Mouse (Mus musculus): ENCODE measurements around the gene Fndc3b. TPM values are rescaled to one million over a fixed set of nuclear protein-coding genes. Genes with fewer than 3 reads are reported as not detected.

Fndc3b gene
- 9.4 and 9.7 TPM in 2 replicates for polyA plus RNA-seq (2016; fragmentation: Nextera tagmentation; extraction: Ambion mirVana)

DNA sequence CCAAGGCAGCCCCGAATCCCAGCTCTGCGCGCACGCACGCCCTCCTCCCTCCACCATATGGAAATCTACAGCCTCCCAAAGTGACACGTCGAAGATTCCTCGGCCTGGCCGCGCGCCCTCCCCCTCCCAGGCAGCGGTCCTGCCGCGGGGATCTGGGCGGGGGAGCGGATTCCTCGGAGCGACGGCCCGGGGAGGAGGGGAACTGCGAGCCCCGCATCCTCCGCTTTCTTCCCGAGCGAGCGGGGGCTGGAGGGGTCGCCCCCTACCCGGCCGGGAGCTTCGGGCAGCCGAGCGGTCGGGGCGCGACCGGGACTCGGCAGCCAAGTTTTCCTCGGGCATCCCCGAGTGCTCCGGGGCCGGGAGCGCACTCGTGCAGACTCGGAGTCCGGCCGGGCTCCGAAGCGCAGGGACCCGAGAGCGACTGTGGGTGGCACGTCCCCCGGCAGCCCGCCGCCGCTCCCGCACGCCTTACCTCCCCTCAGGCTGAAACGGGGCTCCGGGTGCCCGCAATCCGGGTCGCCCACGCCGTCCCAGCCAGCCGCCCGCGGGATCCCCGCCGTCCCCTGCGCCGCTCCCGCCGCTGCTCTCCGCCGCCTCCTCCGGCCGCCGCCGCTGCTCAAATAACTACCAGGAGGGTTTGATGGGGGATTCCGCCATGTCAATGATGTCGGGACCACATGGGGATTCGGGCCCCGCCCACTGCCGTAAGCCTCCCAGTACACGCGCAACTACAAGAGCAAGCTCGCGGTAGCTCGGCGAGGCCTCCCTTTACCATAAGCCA lies at the start of gene Fndc3b:
TSS of gene Fndc3b (minus strand) at position 660 of the 781 bp plus-strand sequence.
- H3K27me3 ChIP-seq (replicated peaks): peaks cover 44% of the 10 kb centered on the region

DNA sequence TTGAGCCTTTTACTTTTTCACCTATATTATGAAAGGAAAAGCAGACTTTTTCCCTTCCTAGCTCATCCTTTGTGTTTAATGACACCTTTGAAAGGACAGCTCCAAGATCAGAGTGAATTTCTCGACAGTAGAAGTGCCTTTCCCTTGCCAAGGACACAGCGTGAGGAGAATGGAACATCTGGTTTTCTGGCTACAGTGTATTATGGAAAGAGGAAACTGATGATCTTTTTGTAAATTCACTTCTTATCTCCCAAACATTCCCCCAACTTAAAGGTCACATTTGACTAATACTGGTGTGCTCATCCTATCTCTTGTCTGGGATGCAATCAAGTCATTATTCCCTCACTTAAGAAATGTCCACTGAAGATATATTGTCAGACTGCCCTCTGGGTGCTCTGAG lies 49.2 kb upstream of the Fndc3b start:
- no peak for ATAC-seq
- Histone ChIP-seq H3K27ac (no peak overlapping the region), H3K36me3 (no peaks in the 10 kb centered on the region), H3K9ac (no peak overlapping the region), H3K4me2 (no peak overlapping the region), H3K27me3 (replicated peaks) (no peaks in the 10 kb centered on the region), H3K4me1 (no peaks in the 10 kb centered on the region), H3K9me3 (replicated peaks) (no peaks in the 10 kb centered on the region), H3K4me3 (no peak overlapping the region)
- WGBS (ENCODE audit: insufficient replicate concordance): 49% methylated on average over 2 of the region's 2 CpGs

More for the DNA sequence above, at the start of gene Fndc3b:
- Histone ChIP-seq H3K4me3 (peak within 1 kb of the TSS; percentile 70), H3K9me3 (replicated peaks) (no peaks in the 10 kb centered on the region), H3K27ac (peak within 1 kb of the TSS; percentile 84), H3K9ac (peak within 1 kb of the TSS; percentile 72), H3K4me2 (peak within 1 kb of the TSS; percentile 85), H3K4me1 (peaks cover 32% of the 10 kb centered on the region), H3K36me3 (no peaks in the 10 kb centered on the region)
- peak; percentile 77 for ATAC-seq
- WGBS (ENCODE audit: insufficient replicate concordance): under 1% methylated on average over 82 of the region's 90 CpGs

DNA sequence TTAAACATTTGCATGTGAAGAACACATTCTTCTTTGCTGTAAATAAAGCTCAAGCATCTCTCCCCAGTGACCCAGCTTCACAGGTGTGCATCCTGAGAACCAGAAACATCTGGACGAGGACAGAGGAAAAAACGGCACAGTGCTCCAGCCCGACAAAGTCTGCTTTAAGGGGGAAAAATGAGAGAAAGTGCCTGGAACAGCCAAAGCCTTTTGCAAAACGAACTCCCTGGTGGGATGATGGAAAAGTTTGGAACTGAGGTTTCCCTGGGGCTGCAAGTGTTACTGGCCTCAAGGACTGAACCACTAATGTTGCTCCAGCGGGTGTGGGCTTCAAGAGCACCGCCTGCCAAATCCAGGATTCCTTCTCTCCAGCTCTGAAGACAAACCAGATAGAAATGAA lies 47.9 kb upstream of the Fndc3b start:
- H3K4me1 ChIP-seq: no peaks in the 10 kb centered on the region
- no peak for ATAC-seq
- H3K27me3 ChIP-seq (replicated peaks): no peaks in the 10 kb centered on the region
- no peak overlapping the region for H3K27ac ChIP-seq
- H3K36me3 ChIP-seq: no peaks in the 10 kb centered on the region
- H3K4me3 ChIP-seq: no peak overlapping the region
- H3K4me2 ChIP-seq: no peak overlapping the region
- no peak overlapping the region for H3K9ac ChIP-seq
- H3K9me3 ChIP-seq (replicated peaks): no peaks in the 10 kb centered on the region
- 58% methylated on average over 6 of the region's 6 CpGs for WGBS (ENCODE audit: insufficient replicate concordance)

GRCm38 (mm10) chr3:27751657-27752056 lies 40.5 kb upstream of the Fndc3b start:
- Histone ChIP-seq H3K4me3 (no peak overlapping the region), H3K27ac (no peak overlapping the region), H3K36me3 (no peaks in the 10 kb centered on the region), H3K9ac (no peak overlapping the region), H3K9me3 (replicated peaks) (no peaks in the 10 kb centered on the region), H3K27me3 (replicated peaks) (no peaks in the 10 kb centered on the region), H3K4me2 (no peak overlapping the region), H3K4me1 (no peaks in the 10 kb centered on the region)
- 48% methylated on average over 5 of the region's 5 CpGs for WGBS (ENCODE audit: insufficient replicate concordance)
- peak; percentile 44; the same call in 1 of the 2 replicates for ATAC-seq

DNA sequence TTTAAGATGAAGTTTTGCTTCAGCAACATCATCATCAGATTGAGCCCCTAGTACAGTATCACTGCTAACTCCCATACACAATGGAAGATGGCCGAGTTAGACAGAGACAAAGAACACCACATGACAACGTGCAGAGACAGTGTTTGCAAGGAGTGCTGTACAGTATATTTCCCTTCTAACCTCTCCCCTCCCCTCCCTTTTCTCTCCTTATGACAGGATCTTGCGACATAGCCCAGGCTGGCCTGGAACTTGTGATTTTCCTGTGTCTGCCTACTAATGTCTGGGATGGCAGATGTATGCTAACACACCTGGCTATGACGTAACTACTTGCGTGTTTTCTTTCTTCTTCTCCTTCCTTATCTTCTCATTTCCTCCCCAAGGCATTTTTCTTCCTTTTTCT lies 40.0 kb upstream of the Fndc3b start:
- no peak for ATAC-seq

GRCm38 (mm10) chr3:27745651-27746050 lies 34.5 kb upstream of the Fndc3b start:
- no peaks in the 10 kb centered on the region for H3K36me3 ChIP-seq
- no peak for ATAC-seq
- H3K9ac ChIP-seq: no peak overlapping the region
- no peak overlapping the region for H3K4me3 ChIP-seq
- no peaks in the 10 kb centered on the region for H3K27me3 ChIP-seq (replicated peaks)
- H3K27ac ChIP-seq: no peak overlapping the region
- no peaks in the 10 kb centered on the region for H3K4me1 ChIP-seq
- WGBS (ENCODE audit: insufficient replicate concordance): 77% methylated on average over 9 of the region's 9 CpGs
- H3K4me2 ChIP-seq: no peak overlapping the region
- H3K9me3 ChIP-seq (replicated peaks): no peaks in the 10 kb centered on the region

More for the DNA sequence above, 40.0 kb upstream of the Fndc3b start:
- Histone ChIP-seq H3K4me1 (no peaks in the 10 kb centered on the region), H3K9me3 (replicated peaks) (no peaks in the 10 kb centered on the region), H3K9ac (no peak overlapping the region), H3K27ac (no peak overlapping the region), H3K4me3 (no peak overlapping the region), H3K36me3 (no peaks in the 10 kb centered on the region), H3K27me3 (replicated peaks) (no peaks in the 10 kb centered on the region), H3K4me2 (no peak overlapping the region)
- 51% methylated on average over 5 of the region's 5 CpGs for WGBS (ENCODE audit: insufficient replicate concordance)

DNA sequence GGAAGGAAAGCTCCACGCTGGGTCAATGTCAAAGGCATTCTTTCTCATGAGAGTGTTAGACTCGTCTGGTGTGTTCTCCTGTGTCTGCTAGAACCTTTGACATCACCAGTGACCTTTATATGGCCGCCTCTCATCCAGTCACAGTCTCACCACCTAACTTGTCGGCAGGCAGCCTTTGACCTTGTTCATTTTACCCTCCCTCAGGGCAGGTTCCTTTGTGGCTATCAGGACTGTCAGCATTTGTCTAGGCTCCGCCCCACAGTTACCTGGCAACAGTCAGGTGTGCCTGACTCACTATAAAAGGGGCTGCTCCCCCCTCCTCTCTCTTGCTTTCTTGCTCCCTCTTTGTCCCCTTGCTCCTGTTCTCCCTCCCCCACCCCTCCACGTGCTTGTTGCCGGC lies 33.6 kb upstream of the Fndc3b start:
- Histone ChIP-seq H3K9me3 (replicated peaks) (no peaks in the 10 kb centered on the region), H3K9ac (no peak overlapping the region), H3K4me2 (no peak overlapping the region), H3K27ac (no peak overlapping the region), H3K36me3 (no peaks in the 10 kb centered on the region), H3K4me1 (no peaks in the 10 kb centered on the region), H3K4me3 (no peak overlapping the region), H3K27me3 (replicated peaks) (no peaks in the 10 kb centered on the region)
- no peak; the same call in 1 of the 2 replicates for ATAC-seq
- WGBS (ENCODE audit: insufficient replicate concordance): 44% methylated on average over 7 of the region's 7 CpGs

DNA sequence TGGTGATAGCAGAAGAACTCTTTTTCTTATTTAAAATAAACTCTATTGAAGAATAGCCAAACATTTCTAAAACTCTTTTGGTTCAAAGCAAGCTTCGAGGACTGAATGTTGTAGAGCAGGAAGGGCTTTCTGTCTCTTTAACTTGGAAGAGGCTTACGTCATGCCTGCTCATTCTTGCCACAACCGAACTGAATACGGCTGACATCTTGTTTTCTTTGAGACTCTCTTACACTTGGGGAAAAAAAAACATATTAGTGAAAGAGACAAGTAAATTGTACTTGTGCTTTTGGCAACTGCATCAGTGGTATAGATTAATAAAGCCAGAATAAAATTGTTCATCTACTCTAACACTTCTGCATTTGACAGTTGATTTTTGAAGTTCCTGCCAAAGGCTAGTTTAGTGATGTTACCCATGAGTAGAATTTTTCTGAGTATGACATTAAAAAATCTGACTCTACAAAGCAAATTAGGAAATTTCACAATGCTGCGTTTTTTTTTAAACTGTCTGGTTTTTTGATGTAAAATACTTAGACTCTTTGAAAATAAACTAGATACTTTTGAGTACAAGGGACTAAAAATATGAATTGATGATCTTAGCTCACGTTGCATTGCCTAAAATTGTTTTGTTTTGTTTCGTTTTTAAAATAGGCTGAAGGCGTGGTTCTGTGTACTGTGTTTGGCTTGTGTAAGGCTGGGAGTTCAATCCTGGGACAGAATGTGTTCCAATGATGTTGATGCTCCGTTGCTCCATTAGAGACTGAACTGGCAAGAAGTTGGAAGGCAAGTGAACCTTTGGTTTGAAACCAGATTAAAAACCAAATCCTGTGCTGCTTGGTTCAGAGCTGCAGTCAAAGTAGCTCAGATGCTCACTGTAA lies 32.4 kb upstream of the Fndc3b start:
- 68% methylated on average over 9 of the region's 9 CpGs for whole genome bisulfite sequencing (ENCODE audit: insufficient replicate concordance)
- no peak overlapping the region for H3K27ac ChIP-seq
- ATAC-seq: no peak

GRCm38 (mm10) chr3:27742124-27742523 lies 31.0 kb upstream of the Fndc3b start:
- H3K27me3 ChIP-seq (replicated peaks): no peaks in the 10 kb centered on the region
- H3K4me2 ChIP-seq: no peak overlapping the region
- H3K4me1 ChIP-seq: no peaks in the 10 kb centered on the region
- no peaks in the 10 kb centered on the region for H3K36me3 ChIP-seq
- no peak overlapping the region for H3K27ac ChIP-seq
- 23% methylated on average over 2 of the region's 2 CpGs for WGBS (ENCODE audit: insufficient replicate concordance)
- no peak overlapping the region for H3K9ac ChIP-seq
- H3K4me3 ChIP-seq: no peak overlapping the region
- no peak for ATAC-seq
- no peaks in the 10 kb centered on the region for H3K9me3 ChIP-seq (replicated peaks)

More for the DNA sequence above, 32.4 kb upstream of the Fndc3b start:
- no peaks in the 10 kb centered on the region for H3K27me3 ChIP-seq (replicated peaks)
- H3K4me2 ChIP-seq: no peak overlapping the region
- no peaks in the 10 kb centered on the region for H3K36me3 ChIP-seq
- H3K9me3 ChIP-seq (replicated peaks): no peaks in the 10 kb centered on the region
- H3K4me3 ChIP-seq: no peak overlapping the region
- H3K4me1 ChIP-seq: no peaks in the 10 kb centered on the region
- H3K9ac ChIP-seq: no peak overlapping the region

DNA sequence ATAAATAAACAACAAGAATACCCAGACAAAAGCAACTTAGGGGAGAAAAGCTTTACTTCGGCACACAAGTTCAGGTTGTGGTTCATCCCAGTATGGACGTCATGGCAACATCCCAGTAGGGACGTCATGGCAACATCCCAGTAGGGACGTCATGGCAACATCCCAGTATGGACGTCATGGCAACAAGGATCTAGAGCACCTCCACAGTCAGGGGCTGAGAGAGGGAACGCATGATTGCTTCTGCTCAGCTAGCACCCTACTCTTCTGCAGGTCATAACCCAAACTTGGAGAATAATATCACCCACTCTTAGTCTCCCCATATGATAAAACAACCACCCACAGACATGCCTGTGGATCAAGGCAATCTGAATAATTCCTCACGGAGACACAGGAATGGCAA lies 29.0 kb upstream of the Fndc3b start:
- Histone ChIP-seq H3K4me1 (no peaks in the 10 kb centered on the region), H3K4me2 (no peak overlapping the region), H3K4me3 (no peak overlapping the region), H3K9ac (no peak overlapping the region), H3K9me3 (replicated peaks) (no peaks in the 10 kb centered on the region), H3K36me3 (no peaks in the 10 kb centered on the region), H3K27ac (no peak overlapping the region), H3K27me3 (replicated peaks) (no peaks in the 10 kb centered on the region)
- 74% methylated on average over 7 of the region's 7 CpGs for WGBS (ENCODE audit: insufficient replicate concordance)
- no peak for ATAC-seq

GRCm38 (mm10) chr3:27736180-27736579 lies 25.1 kb upstream of the Fndc3b start:
- no peaks in the 10 kb centered on the region for H3K9me3 ChIP-seq (replicated peaks)
- no peaks in the 10 kb centered on the region for H3K4me1 ChIP-seq
- H3K4me2 ChIP-seq: no peak overlapping the region
- no peak overlapping the region for H3K9ac ChIP-seq
- H3K36me3 ChIP-seq: no peaks in the 10 kb centered on the region
- H3K27me3 ChIP-seq (replicated peaks): no peaks in the 10 kb centered on the region
- 53% methylated on average over 9 of the region's 9 CpGs for WGBS (ENCODE audit: insufficient replicate concordance)
- no peak for ATAC-seq
- H3K27ac ChIP-seq: no peak overlapping the region
- H3K4me3 ChIP-seq: no peak overlapping the region

DNA sequence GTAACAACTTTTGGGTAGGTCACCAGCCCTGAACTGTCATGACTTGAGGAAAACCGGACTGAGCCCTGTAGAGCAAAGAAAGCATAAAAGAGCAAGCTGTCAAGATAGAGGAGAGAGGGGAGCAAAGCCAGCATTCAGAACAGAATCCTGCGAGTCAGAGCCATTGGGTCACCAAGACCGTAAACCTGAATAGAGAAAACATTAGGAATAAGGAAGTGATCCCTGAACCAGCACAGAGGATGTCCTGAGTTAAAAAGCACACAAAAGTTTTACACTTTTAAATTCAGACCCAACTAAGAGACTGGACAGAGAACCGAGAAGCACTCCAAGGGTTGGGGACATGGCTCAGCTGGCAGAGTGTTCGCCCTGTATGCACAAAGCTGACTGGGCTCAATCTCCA lies 24.0 kb upstream of the Fndc3b start:
- H3K4me3 ChIP-seq: no peak overlapping the region
- no peaks in the 10 kb centered on the region for H3K9me3 ChIP-seq (replicated peaks)
- H3K9ac ChIP-seq: no peak overlapping the region
- H3K4me2 ChIP-seq: no peak overlapping the region
- no peak for ATAC-seq
- H3K27me3 ChIP-seq (replicated peaks): no peaks in the 10 kb centered on the region
- no peak overlapping the region for H3K27ac ChIP-seq
- no peaks in the 10 kb centered on the region for H3K36me3 ChIP-seq
- no peaks in the 10 kb centered on the region for H3K4me1 ChIP-seq
- 56% methylated on average over 5 of the region's 5 CpGs for WGBS (ENCODE audit: insufficient replicate concordance)

Measured in liver, embryonic 12.5 days (tissue).